Mouse (Mus musculus) adrenal gland, adult 18-20 months (tissue): ENCODE data around the gene Zfp948. TPM values are rescaled to one million over a fixed set of nuclear protein-coding genes. Genes with fewer than 3 reads are reported as not detected.

Experiments used
- DNase-seq, 2 experiments: peaks; one replicate each; pipeline ENCODE4 v3.0.0; 2021 to 2022; ENCODE audit warnings: low spot score in 2 of 2
- long read RNA-seq, 2 experiments: library from polyadenylated mRNA; stranded (forward); transcript quantifications; one replicate each; pipeline ENCODE4 v2.0.0; 2021
- total RNA-seq, 2 experiments: library from RNA; stranded (reverse); gene quantifications; 1 replicate in 1 of 2; 2 replicates in 1 of 2; pipeline ENCODE4 v1.2.3; 2021

Zfp948 gene
- 10 to 100 TPM in 1 of 2 experiments, 1 to 10 TPM in 1; 9.7 to 12.3 TPM for total RNA-seq
- long read RNA-seq, experiment 1, partial matches to known transcripts, result 1 of 8 reads
- long read RNA-seq, experiment 1, other reads (novel, unspliced or antisense), result 3 of 8 reads
- long read RNA-seq, experiment 2, transcript Zfp948-201 (6 exons, 2,652 nt), result major isoform, 7 of 10 reads
- long read RNA-seq, experiment 2, partial matches to known transcripts, result 0 of 10 reads
- long read RNA-seq, experiment 2, other reads (novel, unspliced or antisense), result 3 of 10 reads

GRCm38 (mm10) chr17:21566728-21567349, at the start of gene Zfp948:
Zfp948 (plus strand) TSS chr17:21567008.
- peak; percentile 70 to 78 for DNase-seq

GRCm38 (mm10) chr17:21517130-21517671, 49.6 kb upstream of the Zfp948 start:
- no peak for DNase-seq

GRCm38 (mm10) chr17:21526270-21526669, 40.5 kb upstream of the Zfp948 start:
- no peak for DNase-seq

GRCm38 (mm10) chr17:21530645-21531330, 36.0 kb upstream of the Zfp948 start:
- DNase-seq, result no peak

- DNase-seq, result no peak
These were observed 35.2 kb upstream of the Zfp948 start for GRCm38 (mm10) chr17:21531621-21532020.

GRCm38 (mm10) chr17:21532101-21532951, 34.5 kb upstream of the Zfp948 start:
- DNase-seq, result peak; percentile 72 to 75

GRCm38 (mm10) chr17:21533961-21534360, 32.8 kb upstream of the Zfp948 start:
- no peak for DNase-seq

GRCm38 (mm10) chr17:21534460-21535095, 32.2 kb upstream of the Zfp948 start:
- no peak for DNase-seq

GRCm38 (mm10) chr17:21535096-21536001, 31.5 kb upstream of the Zfp948 start, which contains the start of gene Zfp52:
Zfp52 (plus strand) TSS chr17:21535539.
- DNase-seq, result peak; percentile 61 to 71

GRCm38 (mm10) chr17:21536096-21536495, 30.7 kb upstream of the Zfp948 start:
- no peak for DNase-seq

- no peak for DNase-seq
These were observed 30.1 kb upstream of the Zfp948 start for GRCm38 (mm10) chr17:21536676-21537075.

GRCm38 (mm10) chr17:21557831-21558230, 9.0 kb upstream of the Zfp948 start:
- peak in 1 of 2 experiments; percentile 54 for DNase-seq

GRCm38 (mm10) chr17:21566220-21566619, 588 bp upstream of the Zfp948 start:
- DNase-seq, result no peak

- DNase-seq, result no peak
These were observed 888 bp downstream of the Zfp948 start for GRCm38 (mm10) chr17:21567696-21568095.

GRCm38 (mm10) chr17:21579080-21579479, 12.3 kb downstream of the Zfp948 start:
- no peak for DNase-seq

- no peak for DNase-seq
These were observed 12.8 kb downstream of the Zfp948 start for GRCm38 (mm10) chr17:21579493-21580175.

- DNase-seq, result no peak
These were observed 18.7 kb downstream of the Zfp948 start for GRCm38 (mm10) chr17:21585521-21585920.

GRCm38 (mm10) chr17:21616356-21616755, 49.5 kb downstream of the Zfp948 start:
- DNase-seq, result no peak

GRCm38 (mm10) chr17:21617352-21617751, 50.5 kb downstream of the Zfp948 start:
- no peak for DNase-seq
